Mouse (Mus musculus) hindbrain, embryonic 11.5 days (tissue): ENCODE measurements around the gene Mmadhc. TPM values are rescaled to one million over a fixed set of nuclear protein-coding genes. Genes with fewer than 3 reads are reported as not detected.
A peak's percentile ranks its signal among the peaks of the same experiment; 100 is the strongest.

Experiments
- ATAC-seq: fragments of 200-750 bp; cut with Nextera tagmentation; 2 replicates; pipeline ENCODE4 v1.8.0; 2017; ENCODE audit warnings: mild to moderate bottlenecking, moderate TSS enrichment, moderate library complexity; ENCODE audit not compliant: low FRiP score
- DNase-seq: peaks from one replicate; pipeline ENCODE4 v3.0.0-alpha.2; 2015; ENCODE audit warnings: low spot score
- H3K27ac ChIP-seq: fragments of 300-500 bp; sonication (generic); 2 replicates; pipeline ENCODE4 v1.5.1; 2014; ENCODE audit warnings: mild to moderate bottlenecking, low read depth, low read length
- H3K27me3 ChIP-seq: fragments of 300-500 bp; sonication (generic); 2 replicates; pipeline ENCODE4 v1.6.1; 2014; ENCODE audit warnings: mild to moderate bottlenecking, low read length, moderate library complexity, mixed read lengths; ENCODE audit not compliant: control insufficient read depth, insufficient read depth
- H3K36me3 ChIP-seq: fragments of 300-500 bp; sonication (generic); 2 replicates; pipeline ENCODE4 v1.6.1; 2014; ENCODE audit warnings: mild to moderate bottlenecking, low read length, moderate library complexity, mixed read lengths; ENCODE audit not compliant: control insufficient read depth, insufficient read depth
- H3K4me1 ChIP-seq: fragments of 300-500 bp; sonication (generic); replicated peaks from 2 replicates; pipeline ENCODE4 v1.6.1; 2014; ENCODE audit warnings: low read length, mixed read lengths; ENCODE audit not compliant: control insufficient read depth, insufficient read depth
- H3K4me2 ChIP-seq: fragments of 300-500 bp; sonication (generic); replicated peaks from 2 replicates; pipeline ENCODE4 v1.6.1; 2014; ENCODE audit warnings: mild to moderate bottlenecking, low read depth, low read length
- H3K4me3 ChIP-seq: fragments of 300-500 bp; sonication (generic); 2 replicates; pipeline ENCODE4 v1.5.1; 2014; ENCODE audit warnings: low read depth, low read length
- H3K9ac ChIP-seq: fragments of 300-500 bp; sonication (generic); 2 replicates; pipeline ENCODE4 v1.6.1; 2014; ENCODE audit warnings: low read depth, low read length
- H3K9me3 ChIP-seq: fragments of 300-500 bp; sonication (generic); 2 replicates; pipeline ENCODE4 v1.6.1; 2016; ENCODE audit warnings: low read length; ENCODE audit not compliant: control insufficient read depth
- WGBS: fragments of 180-500 bp; shearing (Covaris S2); extraction: QIAGEN DNeasy Blood & Tissue Kit; methylation state at CpG from one replicate; pipeline ENCODE4 v1.1.7; 2014; 5-methylcytosine and 5-hydroxymethylcytosine counted together
- polyA plus RNA-seq: library from polyadenylated mRNA; unstranded; fragments of >200 nt; fragmentation: Nextera tagmentation; extraction: Ambion mirVana; gene quantifications from 2 replicates; pipeline ENCODE4 v1.2.1, GENCODE M21; 2014

Mmadhc gene
- polyA plus RNA-seq, 1 experiment from 2014 or later: 179 TPM

GRCm38 (mm10) chr2:50304824-50305577 is 8.4 kb upstream of the Mmadhc start:
- no peak overlapping the region for H3K4me2 ChIP-seq
- H3K9ac ChIP-seq: no peak overlapping the region
- H3K4me3 ChIP-seq: no peak overlapping the region
- no peaks in the 10 kb centered on the region for H3K36me3 ChIP-seq
- no peak overlapping the region for H3K27ac ChIP-seq
- no peaks in the 10 kb centered on the region for H3K27me3 ChIP-seq
- DNase-seq: peak; percentile 29
- ATAC-seq: no peak
- H3K9me3 ChIP-seq: no peaks in the 10 kb centered on the region
- WGBS: 71% methylated on average over 1 of the region's 1 CpGs
- H3K4me1 ChIP-seq: no peaks in the 10 kb centered on the region

- Histone ChIP-seq H3K4me2 (peak overlapping the region; percentile 54), H3K9me3 (no peaks in the 10 kb centered on the region), H3K4me3 (peak overlapping the region; percentile 88), H3K36me3 (no peaks in the 10 kb centered on the region), H3K27me3 (no peaks in the 10 kb centered on the region), H3K27ac (no peak overlapping the region), H3K4me1 (no peaks in the 10 kb centered on the region), H3K9ac (no peak overlapping the region)
- DNase-seq (peak; percentile 31), ATAC-seq (peak; percentile 41; the same call in 1 of the 2 replicates)
- 1% methylated on average over 9 of the region's 9 CpGs for WGBS
These were observed 368 bp upstream of the Mmadhc start for GRCm38 (mm10) chr2:50296987-50297350.

GRCm38 (mm10) chr2:50295562-50295961 is 1.0 kb downstream of the Mmadhc start:
- Histone ChIP-seq H3K4me2 (peak overlapping the region; percentile 61), H3K27me3 (no peaks in the 10 kb centered on the region), H3K9me3 (no peaks in the 10 kb centered on the region), H3K4me3 (peak overlapping the region; percentile 88), H3K27ac (no peak overlapping the region), H3K36me3 (no peaks in the 10 kb centered on the region), H3K4me1 (no peaks in the 10 kb centered on the region), H3K9ac (peak overlapping the region; percentile 97; the same call in 1 of the 2 replicates)
- 46% methylated on average over 5 of the region's 5 CpGs for WGBS
- DNase-seq: peak; percentile 16
- ATAC-seq: no peak

GRCm38 (mm10) chr2:50294084-50294483 is 2.5 kb downstream of the Mmadhc start:
- no peak overlapping the region for H3K27ac ChIP-seq
- H3K4me2 ChIP-seq: no peak overlapping the region
- H3K36me3 ChIP-seq: peaks cover 3% of the 10 kb centered on the region; the same call in 1 of the 2 replicates
- no peaks in the 10 kb centered on the region for H3K27me3 ChIP-seq
- no peak for DNase-seq
- no peaks in the 10 kb centered on the region for H3K9me3 ChIP-seq
- H3K9ac ChIP-seq: no peak overlapping the region
- ATAC-seq: no peak
- H3K4me1 ChIP-seq: no peaks in the 10 kb centered on the region
- 86% methylated on average over 2 of the region's 2 CpGs for WGBS
- no peak overlapping the region for H3K4me3 ChIP-seq

- Histone ChIP-seq H3K9me3 (no peaks in the 10 kb centered on the region), H3K36me3 (peaks cover 3% of the 10 kb centered on the region; the same call in 1 of the 2 replicates), H3K4me3 (no peak overlapping the region), H3K4me2 (no peak overlapping the region), H3K27ac (no peak overlapping the region), H3K9ac (no peak overlapping the region), H3K27me3 (no peaks in the 10 kb centered on the region), H3K4me1 (no peaks in the 10 kb centered on the region)
- 95% methylated on average over 3 of the region's 3 CpGs for WGBS
- DNase-seq (no peak), ATAC-seq (no peak)
These were observed 3.0 kb downstream of the Mmadhc start for GRCm38 (mm10) chr2:50293572-50293971.

- H3K36me3 ChIP-seq: peaks cover 8% of the 10 kb centered on the region; the same call in 1 of the 2 replicates
- ATAC-seq: no peak
- DNase-seq: no peak
- WGBS: 79% methylated on average over 2 of the region's 2 CpGs
- H3K4me3 ChIP-seq: no peak overlapping the region
- H3K4me2 ChIP-seq: no peak overlapping the region
- no peaks in the 10 kb centered on the region for H3K4me1 ChIP-seq
- H3K27me3 ChIP-seq: no peaks in the 10 kb centered on the region
- no peak overlapping the region for H3K9ac ChIP-seq
- H3K27ac ChIP-seq: no peak overlapping the region
- H3K9me3 ChIP-seq: no peaks in the 10 kb centered on the region
These were observed 4.7 kb downstream of the Mmadhc start for GRCm38 (mm10) chr2:50291901-50292300.

- Histone ChIP-seq H3K9me3 (no peaks in the 10 kb centered on the region), H3K4me1 (no peaks in the 10 kb centered on the region), H3K36me3 (peaks cover 8% of the 10 kb centered on the region; the same call in 1 of the 2 replicates), H3K9ac (no peak overlapping the region), H3K4me3 (no peak overlapping the region), H3K4me2 (no peak overlapping the region), H3K27ac (no peak overlapping the region), H3K27me3 (no peaks in the 10 kb centered on the region)
- DNase-seq: no peak
- 88% methylated on average over 2 of the region's 2 CpGs for WGBS
- no peak for ATAC-seq
These were observed 5.8 kb downstream of the Mmadhc start for GRCm38 (mm10) chr2:50290754-50291153.

GRCm38 (mm10) chr2:50284781-50285180 is 11.8 kb downstream of the Mmadhc start:
- no peak for ATAC-seq
- H3K4me1 ChIP-seq: no peaks in the 10 kb centered on the region
- no peak overlapping the region for H3K9ac ChIP-seq
- 92% methylated on average over 3 of the region's 3 CpGs for WGBS
- H3K27me3 ChIP-seq: no peaks in the 10 kb centered on the region
- no peak overlapping the region for H3K4me2 ChIP-seq
- DNase-seq: peak; percentile 38
- peaks cover 8% of the 10 kb centered on the region; the same call in 1 of the 2 replicates for H3K36me3 ChIP-seq
- no peak overlapping the region for H3K4me3 ChIP-seq
- no peak overlapping the region for H3K27ac ChIP-seq
- H3K9me3 ChIP-seq: no peaks in the 10 kb centered on the region

GRCm38 (mm10) chr2:50284040-50284439 is 12.6 kb downstream of the Mmadhc start:
- ATAC-seq (no peak), DNase-seq (no peak)
- no peak overlapping the region for H3K9ac ChIP-seq
- no peaks in the 10 kb centered on the region for H3K27me3 ChIP-seq
- no peaks in the 10 kb centered on the region for H3K4me1 ChIP-seq
- WGBS: 86% methylated on average over 5 of the region's 5 CpGs
- no peaks in the 10 kb centered on the region for H3K9me3 ChIP-seq
- H3K4me2 ChIP-seq: no peak overlapping the region
- H3K4me3 ChIP-seq: no peak overlapping the region
- H3K27ac ChIP-seq: no peak overlapping the region
- peaks cover 8% of the 10 kb centered on the region; the same call in 1 of the 2 replicates for H3K36me3 ChIP-seq
